Mouse (Mus musculus) lung, postnatal 0 days (tissue): Measurements from ENCODE around the gene Gjb3. TPM values are rescaled to one million over a fixed set of nuclear protein-coding genes. Genes with fewer than 3 reads are reported as not detected.

Experiments used
- ATAC-seq: fragments of 200-750 bp; cut with Nextera tagmentation; 2 replicates; pipeline ENCODE4 v1.8.0; 2017; ENCODE audit warnings: moderate library complexity
- DNase-seq: peaks from one replicate; pipeline ENCODE4 v3.0.0-alpha.2; 2016; ENCODE audit warnings: low spot score
- H3K27ac ChIP-seq: fragments of 300-500 bp; sonication (generic); 2 replicates; pipeline ENCODE4 v1.5.1; 2014; ENCODE audit warnings: antibody characterized with exemption, mild to moderate bottlenecking, low read length, mixed read lengths
- H3K27me3 ChIP-seq: fragments of 300-500 bp; sonication (generic); replicated peaks from 2 replicates; pipeline ENCODE4 v1.6.1; 2014; ENCODE audit warnings: low read length, mixed read lengths; ENCODE audit not compliant: insufficient read depth
- H3K36me3 ChIP-seq: fragments of 300-500 bp; sonication (generic); 2 replicates; pipeline ENCODE4 v1.6.1; 2014; ENCODE audit warnings: low read length, mixed read lengths; ENCODE audit not compliant: insufficient read depth
- H3K4me1 ChIP-seq: fragments of 300-500 bp; sonication (generic); 2 replicates; pipeline ENCODE4 v1.6.1; 2014; ENCODE audit warnings: antibody characterized with exemption, low read depth, low read length, mixed read lengths; ENCODE audit not compliant: insufficient read depth
- H3K4me2 ChIP-seq: fragments of 300-500 bp; sonication (generic); replicated peaks from 2 replicates; pipeline ENCODE4 v1.6.1; 2014; ENCODE audit warnings: low read depth, mild to moderate bottlenecking, low read length, moderate library complexity, mixed read lengths
- H3K4me3 ChIP-seq: fragments of 300-500 bp; sonication (generic); 2 replicates; pipeline ENCODE4 v1.5.1; 2014; ENCODE audit warnings: low read depth, low read length
- H3K9ac ChIP-seq: fragments of 300-500 bp; sonication (generic); replicated peaks from 2 replicates; pipeline ENCODE4 v1.6.1; 2014; ENCODE audit warnings: low read depth, mild to moderate bottlenecking
- H3K9me3 ChIP-seq: fragments of 300-500 bp; sonication (generic); 2 replicates; pipeline ENCODE4 v1.6.1; 2016; ENCODE audit warnings: low read length, mixed read lengths
- CTCF ChIP-seq: IDR thresholded peaks from 2 replicates; pipeline ENCODE4 v1.5.1; 2016; ENCODE audit warnings: antibody characterized with exemption, mild to moderate bottlenecking
- EP300 ChIP-seq: IDR thresholded peaks from 2 replicates; pipeline ENCODE4 v1.6.1; 2016; ENCODE audit warnings: antibody characterized with exemption, mild to moderate bottlenecking, control low read depth
- WGBS: fragments of 180-500 bp; shearing (Covaris S2); extraction: QIAGEN DNeasy Blood & Tissue Kit; methylation state at CpG from one replicate; pipeline ENCODE4 v1.1.7; 2014; 5-methylcytosine and 5-hydroxymethylcytosine counted together
- polyA plus RNA-seq: library from polyadenylated mRNA; unstranded; fragments of >200 nt; fragmentation: Nextera tagmentation; extraction: Ambion mirVana; gene quantifications from 2 replicates; pipeline ENCODE4 v1.2.1, GENCODE M21; 2015

Gjb3 gene
- 2.9 and 3.3 TPM in 2 replicates for polyA plus RNA-seq

DNA sequence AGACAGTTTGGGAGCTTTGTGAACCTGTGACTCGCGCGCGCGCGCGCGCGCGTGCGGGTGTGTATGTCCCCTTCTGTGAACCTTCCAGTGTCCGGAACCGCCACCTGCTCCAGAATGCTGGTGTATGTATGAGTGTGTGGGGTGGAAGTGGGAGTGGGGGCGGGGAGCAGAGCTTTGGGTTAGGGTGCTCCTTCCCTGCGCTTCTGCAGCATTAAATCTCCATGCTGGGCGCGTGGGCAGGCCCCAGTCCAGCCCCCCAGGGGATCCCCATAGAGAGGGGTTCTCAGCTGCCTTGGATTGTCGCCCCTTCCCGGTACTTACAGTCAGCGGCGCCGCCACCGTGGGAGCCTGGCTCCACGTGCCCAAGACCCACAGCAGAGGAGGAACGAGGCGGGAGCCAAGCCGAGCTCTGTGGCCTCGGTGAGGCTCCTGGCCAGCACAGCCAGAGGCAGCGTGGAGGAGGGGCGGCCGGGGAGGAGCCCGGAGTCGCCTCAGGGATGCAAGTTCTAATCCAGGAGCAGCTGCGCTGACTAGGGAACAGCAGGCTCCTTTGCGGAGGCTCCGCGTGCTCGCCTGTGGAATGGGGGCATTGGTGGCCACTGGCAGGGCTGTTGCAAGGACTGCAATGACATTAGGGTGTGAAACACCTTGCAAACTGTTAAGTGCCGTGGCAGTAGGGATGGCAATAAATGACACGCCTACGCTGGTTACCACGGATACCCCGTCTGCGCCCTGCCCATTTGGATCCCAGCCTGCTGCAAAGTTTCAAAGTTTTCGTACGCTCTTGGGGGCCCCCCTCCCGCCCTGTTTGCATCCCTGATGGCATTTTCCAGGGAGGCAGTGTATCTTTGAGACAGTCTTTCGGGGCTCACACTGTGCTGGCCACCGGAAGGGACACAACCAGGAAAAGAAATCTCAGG is at the start of gene Gjb3:
Gene Gjb3 (minus strand): TSS at position 664 of the 920 bp plus-strand sequence.
- H3K9me3 ChIP-seq = no peaks in the 10 kb centered on the region
- TF ChIP-seq EP300 (no peak), CTCF (no peak)
- H3K9ac ChIP-seq = 0 out of 2 replicates have a peak within 1 kb of the TSS, but pooled peaks have one; percentile 3
- peak within 1 kb of the TSS; percentile 14 for H3K4me3 ChIP-seq
- peak within 1 kb of the TSS; percentile 52 for H3K4me2 ChIP-seq
- DNase-seq (no peak), ATAC-seq (peak; percentile 8; the same call in 1 of the 2 replicates)
- no peaks in the 10 kb centered on the region; the same call in 1 of the 2 replicates for H3K4me1 ChIP-seq
- H3K27me3 ChIP-seq = peaks cover 13% of the 10 kb centered on the region
- H3K27ac ChIP-seq = no peak within 1 kb of the TSS
- 2% methylated on average over 48 of the region's 49 CpGs for WGBS
- H3K36me3 ChIP-seq = no peaks in the 10 kb centered on the region

DNA sequence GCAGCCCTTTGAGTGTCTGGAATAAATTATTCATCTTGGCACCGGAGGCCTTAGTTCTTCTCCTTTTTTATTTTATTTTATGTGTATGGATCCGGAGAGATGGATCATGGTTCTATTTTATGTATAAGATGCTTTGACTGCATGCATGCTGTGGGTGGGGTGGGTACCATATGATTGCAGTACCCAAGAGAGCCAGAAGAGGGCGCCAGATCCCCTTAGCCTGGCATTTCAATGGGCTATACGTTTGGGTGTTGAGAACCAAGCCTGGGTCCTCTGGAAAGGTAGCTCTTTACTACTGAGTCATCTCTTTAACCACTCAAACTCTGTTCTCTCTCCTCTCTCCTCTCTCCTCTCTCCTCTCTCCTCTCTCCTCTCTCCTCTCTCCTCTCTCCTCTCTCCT is 46.7 kb upstream of the Gjb3 start:
- no peaks in the 10 kb centered on the region for H3K9me3 ChIP-seq
- H3K4me2 ChIP-seq = no peak overlapping the region
- no peak overlapping the region for H3K27ac ChIP-seq
- H3K4me1 ChIP-seq = no peaks in the 10 kb centered on the region
- WGBS = 35% methylated on average over 4 of the region's 4 CpGs
- DNase-seq = no peak
- no peak overlapping the region for H3K9ac ChIP-seq
- no peak for ATAC-seq
- no peaks in the 10 kb centered on the region for H3K27me3 ChIP-seq
- TF ChIP-seq CTCF (peak; percentile 70), EP300 (no peak)
- H3K4me3 ChIP-seq = no peak overlapping the region
- no peaks in the 10 kb centered on the region for H3K36me3 ChIP-seq

DNA sequence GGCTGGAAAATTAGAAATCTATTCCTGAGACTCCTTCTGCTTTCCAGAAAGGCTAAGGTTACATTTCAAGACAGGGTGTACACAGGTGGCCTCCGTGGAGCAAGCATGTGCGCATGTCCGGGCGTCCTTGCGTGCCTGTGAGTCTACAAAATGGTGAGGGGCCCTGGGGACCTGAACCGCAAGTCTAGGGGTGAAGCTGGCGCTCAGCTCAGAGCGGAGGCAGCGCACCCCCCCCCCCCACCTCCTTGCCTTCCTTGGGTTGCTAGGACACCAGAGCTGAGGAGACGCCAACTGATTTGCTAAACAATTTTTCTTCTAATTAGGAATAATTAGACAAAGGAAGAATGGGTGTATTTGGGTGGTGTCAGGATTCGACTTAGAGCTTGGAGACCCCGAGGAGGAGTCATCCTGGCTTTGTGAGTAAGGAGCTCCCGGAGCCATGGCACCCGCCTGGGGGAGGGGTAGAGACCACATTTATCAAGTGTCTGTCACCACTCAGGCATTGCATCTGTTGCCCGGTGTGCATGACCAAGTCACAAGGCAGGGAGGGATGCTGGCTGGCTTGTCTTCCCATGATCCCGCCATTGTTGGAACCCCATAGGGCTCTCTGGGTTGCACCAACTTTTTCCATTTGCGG is 45.0 kb upstream of the Gjb3 start:
- Histone ChIP-seq H3K4me3 (no peak overlapping the region), H3K4me2 (no peak overlapping the region), H3K36me3 (no peaks in the 10 kb centered on the region), H3K4me1 (no peaks in the 10 kb centered on the region), H3K9ac (no peak overlapping the region), H3K27me3 (no peaks in the 10 kb centered on the region), H3K27ac (no peak overlapping the region), H3K9me3 (no peaks in the 10 kb centered on the region)
- WGBS = 85% methylated on average over 17 of the region's 17 CpGs
- TF ChIP-seq CTCF = no peak
- no peak for TF ChIP-seq EP300
- DNase-seq = no peak
- ATAC-seq = no peak

DNA sequence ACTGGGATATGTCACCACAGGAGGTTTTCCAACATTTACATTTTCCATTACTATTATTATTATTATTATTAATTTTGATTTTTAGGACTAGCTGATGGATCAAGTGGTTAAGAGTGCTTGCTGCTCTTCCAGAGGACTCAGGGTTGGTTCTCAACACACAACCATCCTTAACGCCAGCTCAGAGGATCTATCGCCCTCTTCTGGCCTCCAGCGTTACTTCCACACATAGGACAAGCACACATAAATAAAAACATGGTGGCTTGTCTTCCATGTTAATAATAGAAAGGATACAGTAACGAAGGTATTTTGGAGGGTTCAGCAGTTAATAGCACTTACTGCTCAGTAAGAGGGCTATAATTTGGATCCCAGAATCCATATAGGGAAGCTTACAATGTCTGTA is 44.0 kb upstream of the Gjb3 start:
- no peak overlapping the region for H3K27ac ChIP-seq
- H3K27me3 ChIP-seq = no peaks in the 10 kb centered on the region
- DNase-seq (no peak), ATAC-seq (no peak)
- no peak for TF ChIP-seq CTCF
- TF ChIP-seq EP300 = no peak
- no peaks in the 10 kb centered on the region for H3K36me3 ChIP-seq
- H3K4me3 ChIP-seq = no peak overlapping the region
- no peak overlapping the region for H3K9ac ChIP-seq
- WGBS = 81% methylated on average over 4 of the region's 4 CpGs
- H3K9me3 ChIP-seq = no peaks in the 10 kb centered on the region
- no peaks in the 10 kb centered on the region for H3K4me1 ChIP-seq
- no peak overlapping the region for H3K4me2 ChIP-seq

DNA sequence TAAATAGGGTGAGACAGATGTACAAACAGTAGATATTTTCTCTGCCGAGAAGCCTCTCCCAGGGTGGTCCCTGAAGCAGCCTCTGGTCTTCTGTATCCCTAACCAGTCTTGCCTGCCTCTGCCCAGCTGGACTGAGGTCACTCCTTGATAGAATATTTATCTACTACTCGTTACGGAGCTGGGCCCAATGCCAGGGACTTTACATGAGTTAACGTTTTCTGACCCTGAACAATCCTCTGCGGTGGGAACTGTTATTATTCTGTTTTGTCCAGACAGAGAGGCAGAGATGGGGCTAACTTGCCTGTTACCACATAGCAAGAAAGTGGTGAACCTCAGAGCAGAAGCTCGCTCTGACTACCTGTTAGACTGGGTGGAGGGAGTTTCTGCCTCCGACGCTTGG is 42.8 kb upstream of the Gjb3 start:
- TF ChIP-seq CTCF (no peak), EP300 (no peak)
- 29% methylated on average over 8 of the region's 8 CpGs for WGBS

DNA sequence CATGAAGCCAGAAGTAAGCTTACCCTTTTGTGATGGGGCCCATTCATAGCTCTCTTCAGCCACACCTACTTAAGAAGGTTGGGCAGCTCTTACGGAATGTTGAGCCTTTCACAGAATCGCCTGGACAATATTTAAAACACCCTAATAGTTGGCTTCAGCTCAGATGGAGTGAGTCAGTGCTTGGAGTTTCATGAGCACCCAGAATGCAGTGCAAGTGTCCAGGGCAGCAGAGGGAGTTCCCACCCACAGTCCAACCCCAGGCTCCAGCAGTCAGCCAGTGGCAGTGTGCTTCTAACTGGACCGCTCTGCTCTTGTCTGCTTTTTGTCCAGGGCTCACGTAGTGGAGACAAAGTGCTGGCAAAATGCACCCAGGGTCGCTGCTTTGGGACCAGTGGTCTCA is 40.9 kb upstream of the Gjb3 start:
- DNase-seq = peak; percentile 92
- WGBS = 41% methylated on average over 5 of the region's 5 CpGs
- no peak overlapping the region for H3K27ac ChIP-seq

More for the DNA sequence above, 42.8 kb upstream of the Gjb3 start:
- no peaks in the 10 kb centered on the region for H3K4me1 ChIP-seq
- H3K9me3 ChIP-seq = no peaks in the 10 kb centered on the region
- no peak overlapping the region for H3K9ac ChIP-seq
- no peaks in the 10 kb centered on the region for H3K36me3 ChIP-seq
- no peak for ATAC-seq
- no peak overlapping the region for H3K27ac ChIP-seq
- no peak overlapping the region for H3K4me2 ChIP-seq
- H3K4me3 ChIP-seq = no peak overlapping the region
- H3K27me3 ChIP-seq = no peaks in the 10 kb centered on the region
- DNase-seq = no peak

More for the DNA sequence above, 40.9 kb upstream of the Gjb3 start:
- Histone ChIP-seq H3K9me3 (no peaks in the 10 kb centered on the region), H3K27me3 (no peaks in the 10 kb centered on the region), H3K4me3 (no peak overlapping the region), H3K9ac (no peak overlapping the region), H3K4me1 (no peaks in the 10 kb centered on the region), H3K4me2 (no peak overlapping the region), H3K36me3 (no peaks in the 10 kb centered on the region)
- TF ChIP-seq CTCF = peak; percentile 40
- peak; percentile 31; the same call in 1 of the 2 replicates for TF ChIP-seq EP300
- peak; percentile 92 for ATAC-seq
